Mouse (Mus musculus): ENCODE measurements at regions not wholly inside any gene's neighbourhood (a gene's known extent, or its start where the extent isn't known, plus 50 kb on each side); places are given as distances from the start of the nearest gene placed in this dataset. TPM values are rescaled to one million over a fixed set of nuclear protein-coding genes. Genes with fewer than 3 reads are reported as not detected.

DNA sequence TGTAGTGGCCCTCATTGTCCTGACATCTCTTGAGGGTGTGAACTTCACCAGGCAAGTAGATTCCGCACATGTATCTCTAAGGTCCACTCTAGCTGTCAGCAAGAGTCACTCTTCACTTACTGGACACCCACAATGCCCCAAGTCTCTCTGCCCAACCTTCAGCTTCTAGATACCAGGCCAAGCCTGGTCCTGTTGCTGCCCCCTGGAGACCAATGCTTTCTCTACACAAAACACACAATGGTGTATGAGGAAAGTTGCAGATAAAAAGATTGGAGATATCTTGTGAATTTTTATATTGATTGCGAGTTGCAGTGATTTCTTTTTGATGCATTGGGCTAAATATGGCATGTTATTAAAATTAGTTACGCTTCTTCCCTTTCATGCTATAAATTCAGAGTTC lies 71.0 kb upstream of the Smim23 start:
- Histone ChIP-seq H3K4me1 (no peaks in the 10 kb centered on the region), H3K36me3 (no peaks in the 10 kb centered on the region), H3K4me3 (no peak overlapping the region), H3K27me3 (ENCODE audit: low read depth, poor library complexity, severe bottlenecking) (no peaks in the 10 kb centered on the region), H3K27ac (replicated peaks) (no peak overlapping the region), H3K9me3 (replicated peaks) (no peaks in the 10 kb centered on the region)
- 82% methylated on average over 3 of the region's 3 CpGs for WGBS
- DNase-seq (ENCODE audit: low spot score) = no peak

DNA sequence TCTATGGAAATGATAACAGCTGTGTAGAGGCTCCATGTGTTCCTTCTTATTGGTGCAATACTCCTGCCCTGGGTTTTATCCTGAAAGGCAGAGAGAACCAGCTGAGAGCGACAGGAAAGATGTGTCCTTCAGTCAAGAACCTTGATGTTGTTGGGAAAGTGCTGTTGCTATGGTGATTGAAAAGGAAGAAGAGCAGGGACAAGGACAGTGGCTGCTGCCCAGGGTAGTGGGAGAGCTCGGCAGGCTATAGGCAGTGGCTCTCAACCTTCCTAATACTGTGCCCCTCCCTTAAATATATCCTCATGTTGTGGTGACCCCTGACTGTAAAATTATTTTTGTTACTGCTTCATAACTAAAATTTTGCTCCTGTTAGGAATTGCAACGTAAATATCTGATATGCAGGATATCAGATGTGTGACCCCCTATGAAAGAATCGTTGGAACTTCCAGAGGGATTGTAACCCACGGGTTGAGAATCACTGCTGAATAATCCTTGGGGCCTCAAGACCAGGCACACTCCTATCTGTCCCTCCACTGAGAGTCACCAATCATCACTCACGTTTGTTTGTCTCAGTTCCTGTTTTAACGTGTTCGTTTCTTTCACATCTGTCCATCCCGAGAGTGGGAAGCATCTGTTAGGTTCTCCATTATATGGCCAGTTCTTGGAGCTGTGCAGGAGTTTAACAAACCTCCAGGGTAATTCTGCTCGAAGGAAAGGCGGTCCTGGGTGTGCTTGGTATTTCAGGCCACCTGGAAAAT lies 68.9 kb upstream of the Smim23 start:
- no peaks in the 10 kb centered on the region for H3K9me3 ChIP-seq (replicated peaks)
- H3K36me3 ChIP-seq = no peaks in the 10 kb centered on the region
- no peaks in the 10 kb centered on the region for H3K4me1 ChIP-seq
- no peak overlapping the region for H3K4me3 ChIP-seq
- 77% methylated on average over 11 of the region's 11 CpGs for WGBS
- H3K27ac ChIP-seq (replicated peaks) = no peak overlapping the region
- DNase-seq (ENCODE audit: low spot score) = no peak
- no peaks in the 10 kb centered on the region for H3K27me3 ChIP-seq (ENCODE audit: low read depth, poor library complexity, severe bottlenecking)

DNA sequence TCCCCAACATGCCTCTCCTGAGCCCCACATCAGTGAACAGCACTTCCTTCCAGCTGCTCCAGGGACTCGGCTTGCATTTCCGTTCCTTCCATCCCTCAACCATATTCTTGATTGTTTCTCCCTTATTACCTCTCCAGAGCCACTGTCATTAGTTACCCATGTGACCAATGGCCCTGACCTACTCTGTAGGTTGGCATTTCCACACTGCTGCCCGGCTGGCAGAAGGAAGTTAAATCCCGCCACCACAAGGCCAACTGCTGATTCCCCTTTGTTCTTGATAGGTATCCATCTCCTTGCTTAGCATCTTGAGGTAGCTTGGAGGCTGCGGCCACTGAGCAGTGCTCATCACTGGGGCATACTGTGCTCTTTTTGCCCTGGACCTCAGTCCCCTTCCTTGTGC lies 68.1 kb upstream of the Smim23 start:
- H3K9me3 ChIP-seq (replicated peaks) = no peaks in the 10 kb centered on the region
- WGBS = 91% methylated on average over 5 of the region's 5 CpGs
- no peak for DNase-seq (ENCODE audit: low spot score)
- H3K27ac ChIP-seq (replicated peaks) = no peak overlapping the region
- no peak overlapping the region for H3K4me3 ChIP-seq
- H3K4me1 ChIP-seq = no peaks in the 10 kb centered on the region
- no peaks in the 10 kb centered on the region for H3K27me3 ChIP-seq (ENCODE audit: low read depth, poor library complexity, severe bottlenecking)
- no peaks in the 10 kb centered on the region for H3K36me3 ChIP-seq

DNA sequence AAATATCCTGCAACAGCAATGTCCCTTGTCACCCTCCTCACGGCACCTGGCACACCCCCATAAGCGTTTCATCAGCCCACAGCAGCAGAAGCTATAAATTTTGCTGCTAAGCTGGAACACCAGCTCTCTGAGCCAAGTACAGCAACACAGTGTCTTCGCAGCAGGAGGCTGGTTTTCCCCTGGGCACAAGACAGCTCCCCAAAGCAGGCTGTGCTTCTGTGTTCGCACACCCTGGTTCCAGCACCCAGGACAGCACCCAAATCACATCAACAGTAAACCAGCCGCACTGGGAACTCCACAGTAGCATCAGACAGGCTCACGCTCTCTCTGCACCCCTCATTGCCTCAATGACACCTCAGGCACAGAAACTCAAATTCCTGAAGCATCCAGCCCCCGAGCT lies 64.8 kb upstream of the Smim23 start:
- Histone ChIP-seq H3K27ac (replicated peaks) (no peak overlapping the region), H3K9me3 (replicated peaks) (no peaks in the 10 kb centered on the region), H3K27me3 (ENCODE audit: low read depth, poor library complexity, severe bottlenecking) (no peaks in the 10 kb centered on the region), H3K36me3 (no peaks in the 10 kb centered on the region), H3K4me1 (no peaks in the 10 kb centered on the region), H3K4me3 (no peak overlapping the region)
- DNase-seq (ENCODE audit: low spot score) = no peak
- 36% methylated on average over 7 of the region's 7 CpGs for WGBS

DNA sequence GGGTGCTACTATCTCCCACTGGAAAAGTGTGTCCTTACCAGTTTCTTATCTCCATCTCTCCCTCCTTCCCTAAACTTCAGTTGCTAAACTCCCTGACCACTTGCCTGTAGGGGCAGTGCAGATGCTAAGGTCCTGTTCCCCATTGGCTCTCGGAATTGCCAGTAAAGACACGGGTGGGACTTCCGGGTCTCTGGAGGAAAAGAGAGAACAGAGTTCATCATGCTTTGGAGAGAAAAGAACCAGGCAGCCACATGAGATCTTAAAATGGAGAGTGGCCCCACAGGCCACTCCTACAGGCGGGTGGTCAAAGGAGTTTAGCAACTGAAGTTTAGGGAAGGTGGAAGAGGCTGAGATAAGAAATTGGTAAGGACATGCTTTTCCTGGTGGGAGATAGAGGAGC lies 60.3 kb upstream of the Smim23 start:
- H3K27me3 ChIP-seq (ENCODE audit: low read depth, poor library complexity, severe bottlenecking) = no peaks in the 10 kb centered on the region
- no peaks in the 10 kb centered on the region for H3K36me3 ChIP-seq
- H3K4me3 ChIP-seq = no peak overlapping the region
- H3K27ac ChIP-seq (replicated peaks) = no peak overlapping the region
- no peaks in the 10 kb centered on the region for H3K4me1 ChIP-seq
- DNase-seq (ENCODE audit: low spot score) = no peak
- H3K9me3 ChIP-seq (replicated peaks) = no peaks in the 10 kb centered on the region; the same call in 1 of the 2 replicates
- WGBS = 65% methylated on average over 4 of the region's 4 CpGs

DNA sequence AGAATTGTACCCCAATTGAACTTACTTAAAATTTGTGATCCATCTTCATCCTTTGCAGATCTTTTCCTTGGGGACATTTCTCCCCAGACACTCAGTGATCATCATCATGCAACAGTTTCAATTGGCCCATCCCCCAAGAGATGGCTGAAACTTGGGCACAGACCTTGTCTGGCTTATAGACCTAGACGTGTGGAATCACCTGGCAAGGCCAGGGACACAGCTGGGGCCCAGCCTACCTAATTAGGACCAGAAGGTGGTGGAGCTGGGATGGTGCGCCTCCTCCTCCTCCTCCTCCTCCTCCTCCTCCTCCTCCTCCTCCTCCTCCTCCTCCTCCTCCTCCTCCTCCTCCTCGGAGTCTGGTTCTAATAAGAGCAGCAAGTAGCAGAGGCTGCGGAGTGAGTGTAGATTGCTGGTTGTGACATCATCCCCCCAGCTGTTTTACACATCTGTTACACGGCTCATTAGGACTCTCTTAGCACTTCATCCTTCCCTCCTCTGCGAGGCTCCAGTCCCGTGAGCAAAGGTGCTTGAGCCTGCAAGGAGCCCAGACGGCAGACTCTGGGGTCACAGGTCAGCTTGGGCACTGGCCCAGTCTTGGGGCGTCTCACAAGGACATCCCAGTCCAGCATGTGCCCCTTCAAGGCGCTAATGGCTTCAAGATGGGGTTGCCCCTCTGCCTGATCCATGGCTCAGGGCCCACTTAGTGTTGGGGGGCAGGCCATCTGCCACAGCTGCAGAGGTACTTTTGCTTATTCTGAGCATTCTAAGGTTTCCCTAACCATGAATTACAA lies 58.9 kb upstream of the Smim23 start:
- WGBS = 73% methylated on average over 9 of the region's 10 CpGs
- no peak for DNase-seq (ENCODE audit: low spot score)

DNA sequence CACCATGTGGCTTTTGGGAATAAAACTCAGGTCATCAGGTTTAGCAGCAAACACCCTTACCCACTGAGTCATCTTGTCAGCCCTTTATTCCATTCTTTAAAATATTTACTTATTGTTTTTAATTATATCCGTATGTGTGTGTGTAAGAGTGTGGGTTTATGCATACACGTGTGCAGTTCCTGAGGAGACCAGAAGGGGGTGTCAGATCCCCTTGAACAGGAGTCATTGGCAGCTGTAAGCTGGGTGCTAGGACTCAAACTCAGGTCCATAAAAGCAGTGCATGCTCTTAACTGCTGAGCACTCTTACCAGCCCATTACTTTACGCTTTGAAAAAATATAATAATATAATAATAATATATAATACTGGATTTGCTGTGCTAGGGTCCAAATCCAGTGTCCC lies 54.6 kb upstream of the Smim23 start:
- DNase-seq (ENCODE audit: low spot score) = no peak
- WGBS = 97% methylated on average over 3 of the region's 3 CpGs

More for the DNA sequence above, 58.9 kb upstream of the Smim23 start:
- H3K4me3 ChIP-seq = no peak overlapping the region
- no peaks in the 10 kb centered on the region for H3K27me3 ChIP-seq (ENCODE audit: low read depth, poor library complexity, severe bottlenecking)
- H3K36me3 ChIP-seq = no peaks in the 10 kb centered on the region
- no peaks in the 10 kb centered on the region; the same call in 1 of the 2 replicates for H3K9me3 ChIP-seq (replicated peaks)
- no peaks in the 10 kb centered on the region for H3K4me1 ChIP-seq
- no peak overlapping the region for H3K27ac ChIP-seq (replicated peaks)

More for the DNA sequence above, 54.6 kb upstream of the Smim23 start:
- no peaks in the 10 kb centered on the region; the same call in 1 of the 2 replicates for H3K9me3 ChIP-seq (replicated peaks)
- H3K27me3 ChIP-seq (ENCODE audit: low read depth, poor library complexity, severe bottlenecking) = no peaks in the 10 kb centered on the region
- no peaks in the 10 kb centered on the region for H3K4me1 ChIP-seq
- no peak overlapping the region for H3K4me3 ChIP-seq
- H3K36me3 ChIP-seq = no peaks in the 10 kb centered on the region
- no peak overlapping the region for H3K27ac ChIP-seq (replicated peaks)

Small RNA genes lying in the stretch of these regions (microRNA-seq; reads per million reads assigned to microRNA genes)
- gene Gm26052 = not detected
